Mouse (Mus musculus) hindbrain, embryonic 15.5 days (tissue): Measurements from ENCODE around the gene Dync1h1. TPM values are rescaled to one million over a fixed set of nuclear protein-coding genes. Genes with fewer than 3 reads are reported as not detected.
"Not testable (repeated sequence)": the region's sequence is repeated elsewhere in the genome, so short reads cannot be mapped to it uniquely, and the experiment has no call there.

Source experiments
- ATAC-seq: fragments of 200-750 bp; cut with Nextera tagmentation; 2 replicates; pipeline ENCODE4 v1.8.0; 2017; ENCODE audit warnings: low read depth, moderate number of reproducible peaks, moderate TSS enrichment; ENCODE audit not compliant: low FRiP score
- H3K27ac ChIP-seq: fragments of 300-500 bp; sonication (generic); replicated peaks from 2 replicates; pipeline ENCODE4 v1.5.1; 2015; ENCODE audit warnings: mild to moderate bottlenecking, inconsistent platforms
- H3K27me3 ChIP-seq: fragments of 300-500 bp; sonication (generic); 2 replicates; pipeline ENCODE4 v1.6.1; 2015; ENCODE audit warnings: control low read depth, inconsistent platforms
- H3K36me3 ChIP-seq: fragments of 300-500 bp; sonication (generic); 2 replicates; pipeline ENCODE4 v1.6.1; 2015; ENCODE audit warnings: control low read depth, inconsistent platforms
- H3K4me1 ChIP-seq: fragments of 300-500 bp; sonication (generic); replicated peaks from 2 replicates; pipeline ENCODE4 v1.6.1; 2015; ENCODE audit warnings: control low read depth, inconsistent platforms
- H3K4me2 ChIP-seq: fragments of 300-500 bp; sonication (generic); 2 replicates; pipeline ENCODE4 v1.6.1; 2015; ENCODE audit warnings: moderate library complexity, mild to moderate bottlenecking, inconsistent platforms
- H3K4me3 ChIP-seq: fragments of 300-500 bp; sonication (generic); 2 replicates; pipeline ENCODE4 v1.5.1; 2015; ENCODE audit warnings: mild to moderate bottlenecking, inconsistent platforms
- H3K9ac ChIP-seq: fragments of 300-500 bp; sonication (generic); 2 replicates; pipeline ENCODE4 v1.6.1; 2015; ENCODE audit warnings: inconsistent platforms
- H3K9me3 ChIP-seq: fragments of 300-500 bp; sonication (generic); 2 replicates; pipeline ENCODE4 v1.6.1; 2016; ENCODE audit warnings: control low read depth, inconsistent platforms
- WGBS: fragments of 180-500 bp; shearing (Covaris S2); methylation state at CpG from one replicate; pipeline ENCODE4 v1.1.7; 2015; 5-methylcytosine and 5-hydroxymethylcytosine counted together
- polyA plus RNA-seq: library from polyadenylated mRNA; unstranded; fragments of >200 nt; fragmentation: Nextera tagmentation; extraction: Ambion mirVana; gene quantifications from 2 replicates; pipeline ENCODE4 v1.2.1, GENCODE M21; 2015

The Dync1h1 gene
- polyA plus RNA-seq, 1 experiment from 2014 or later, result 92.9 TPM

DNA sequence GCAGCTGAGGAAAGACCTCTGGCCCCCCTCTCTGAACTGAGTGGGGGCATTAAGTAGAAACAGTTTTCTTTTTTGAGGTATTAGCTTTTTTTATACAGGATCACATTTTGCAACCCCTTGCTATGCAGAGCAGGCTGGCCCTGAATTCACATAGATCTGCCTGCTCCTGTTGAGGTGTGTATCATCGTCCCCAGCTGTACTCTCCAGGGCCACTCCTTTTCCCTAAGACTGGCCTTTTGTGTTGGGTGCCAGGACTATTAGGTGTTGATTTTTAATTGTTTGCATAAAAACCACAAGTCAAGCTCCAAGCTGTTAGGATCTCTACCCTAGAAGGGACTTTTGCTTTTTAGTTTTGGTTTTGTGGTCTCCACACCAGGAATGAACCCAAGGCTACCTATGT lies 96.8 kb downstream of the Dync1h1 start:
- H3K4me1 ChIP-seq, result peaks cover 14% of the 10 kb centered on the region
- peaks cover 14% of the 10 kb centered on the region for H3K36me3 ChIP-seq
- no peak for ATAC-seq
- no peak overlapping the region for H3K9ac ChIP-seq
- no peak overlapping the region for H3K4me3 ChIP-seq
- H3K9me3 ChIP-seq, result no peaks in the 10 kb centered on the region
- no peak overlapping the region for H3K4me2 ChIP-seq
- H3K27ac ChIP-seq, result no peak overlapping the region
- 87% methylated on average over 1 of the region's 1 CpGs for WGBS
- H3K27me3 ChIP-seq, result no peaks in the 10 kb centered on the region

- Histone ChIP-seq H3K4me3 (no peak overlapping the region), H3K9ac (no peak overlapping the region), H3K27ac (no peak overlapping the region), H3K27me3 (no peaks in the 10 kb centered on the region), H3K9me3 (no peaks in the 10 kb centered on the region), H3K4me1 (peaks cover 14% of the 10 kb centered on the region), H3K4me2 (no peak overlapping the region), H3K36me3 (peaks cover 10% of the 10 kb centered on the region)
- WGBS, result 53% methylated on average over 15 of the region's 15 CpGs
- ATAC-seq, result no peak
Measured at GRCm38 (mm10) chr12:110698523-110699170, 97.4 kb downstream of the Dync1h1 start.

GRCm38 (mm10) chr12:110699171-110699547 lies 97.9 kb downstream of the Dync1h1 start:
- 56% methylated on average over 2 of the region's 2 CpGs for WGBS

GRCm38 (mm10) chr12:110700730-110701129 lies 99.5 kb downstream of the Dync1h1 start:
- Histone ChIP-seq H3K9me3 (no peaks in the 10 kb centered on the region), H3K4me3 (no peak overlapping the region), H3K4me2 (no peak overlapping the region), H3K27me3 (no peaks in the 10 kb centered on the region), H3K36me3 (no peaks in the 10 kb centered on the region), H3K27ac (no peak overlapping the region), H3K9ac (no peak overlapping the region), H3K4me1 (peaks cover 7% of the 10 kb centered on the region)
- WGBS, result 68% methylated on average over 2 of the region's 2 CpGs
- ATAC-seq, result no peak

More at GRCm38 (mm10) chr12:110699171-110699547, 97.9 kb downstream of the Dync1h1 start:
- no peak for ATAC-seq
- Histone ChIP-seq H3K4me3 (no peak overlapping the region), H3K9me3 (no peaks in the 10 kb centered on the region), H3K4me1 (peaks cover 14% of the 10 kb centered on the region), H3K36me3 (peaks cover 7% of the 10 kb centered on the region), H3K27ac (no peak overlapping the region), H3K9ac (no peak overlapping the region), H3K4me2 (no peak overlapping the region), H3K27me3 (no peaks in the 10 kb centered on the region)

DNA sequence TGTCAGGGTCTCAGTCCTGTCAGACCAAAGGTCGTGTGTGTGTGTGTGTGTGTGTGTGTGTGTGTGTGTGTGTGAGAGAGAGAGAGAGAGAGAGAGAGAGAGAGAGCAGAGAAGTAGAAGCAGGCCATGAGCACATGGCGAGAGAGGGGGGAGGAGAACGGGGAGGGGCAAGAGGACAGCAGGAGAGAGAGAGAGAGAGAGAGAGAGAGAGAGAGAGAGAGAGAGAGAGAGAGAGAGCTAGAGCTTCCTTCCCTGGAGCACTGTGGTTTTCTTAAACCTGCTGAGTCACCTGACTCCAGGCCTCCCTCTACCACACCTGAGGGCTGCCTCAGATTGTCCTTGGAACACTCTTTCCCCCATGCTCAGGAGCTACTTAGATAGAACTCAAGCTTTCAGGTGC lies 100.1 kb downstream of the Dync1h1 start:
- H3K4me1 ChIP-seq, result peaks cover 13% of the 10 kb centered on the region
- ATAC-seq, H3K4me2 ChIP-seq, H3K27me3 ChIP-seq, H3K9me3 ChIP-seq, H3K27ac ChIP-seq, H3K36me3 ChIP-seq, H3K4me3 ChIP-seq, H3K9ac ChIP-seq: not testable (repeated sequence)
- 39% methylated on average over 3 of the region's 3 CpGs for WGBS

DNA sequence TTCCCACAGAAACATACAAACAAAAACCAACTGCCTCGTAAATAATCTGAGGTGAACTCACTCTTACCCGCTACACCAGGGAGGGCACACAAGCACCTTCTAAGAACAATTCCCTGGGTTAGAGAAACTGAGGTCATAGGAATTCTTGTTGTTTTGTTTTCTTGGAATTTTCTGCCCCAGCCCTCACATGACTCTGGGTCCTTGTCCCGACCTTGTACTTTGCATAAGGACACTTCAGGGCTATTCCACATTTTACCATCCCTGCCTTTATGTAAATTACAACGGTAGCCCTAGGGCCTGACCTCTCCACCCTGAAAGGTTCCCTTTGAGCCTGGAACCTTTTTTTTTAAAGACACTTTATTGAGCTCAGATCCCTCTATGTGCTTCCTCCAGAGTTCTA lies 101.3 kb downstream of the Dync1h1 start, which contains the start of gene Hsp90aa1:
TSS of gene Hsp90aa1 (minus strand) at position 173 of the 400 bp plus-strand sequence.
- no peaks in the 10 kb centered on the region for H3K27me3 ChIP-seq
- no peaks in the 10 kb centered on the region for H3K9me3 ChIP-seq
- H3K4me1 ChIP-seq, result peaks cover 15% of the 10 kb centered on the region
- H3K4me2 ChIP-seq, result no peak within 1 kb of the TSS
- no peak within 1 kb of the TSS for H3K9ac ChIP-seq
- WGBS, result 45% methylated on average over 4 of the region's 4 CpGs
- H3K4me3 ChIP-seq, result no peak within 1 kb of the TSS
- no peak within 1 kb of the TSS for H3K27ac ChIP-seq
- ATAC-seq, result no peak
- H3K36me3 ChIP-seq, result no peaks in the 10 kb centered on the region

DNA sequence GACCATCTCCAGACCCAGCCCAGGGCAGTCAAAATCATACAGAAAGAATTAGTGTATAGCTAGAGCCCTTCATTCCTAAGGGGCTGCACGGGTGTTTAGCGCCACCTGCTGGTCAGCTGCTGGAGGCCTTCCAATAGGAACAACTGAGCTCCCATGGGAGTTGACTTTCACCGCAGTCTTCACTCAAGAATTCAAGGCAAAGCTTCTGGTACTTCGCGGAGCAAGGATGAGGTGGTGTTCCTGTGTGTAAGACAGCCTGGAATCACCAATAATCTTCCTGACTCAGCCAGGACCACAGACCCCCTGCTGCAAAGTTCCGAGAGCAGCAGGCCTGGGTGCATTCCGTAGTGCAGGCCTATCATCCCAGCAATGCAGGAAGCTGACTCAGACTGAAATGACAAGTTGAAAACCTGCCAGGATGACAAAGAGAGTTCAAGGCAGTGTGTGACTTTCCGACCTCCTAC lies 101.8 kb downstream of the Dync1h1 start:
- H3K4me1 ChIP-seq, result peaks cover 15% of the 10 kb centered on the region
- H3K9ac ChIP-seq, result no peak overlapping the region
- H3K4me2 ChIP-seq, result no peak overlapping the region
- 32% methylated on average over 8 of the region's 8 CpGs for WGBS
- H3K9me3 ChIP-seq, result no peaks in the 10 kb centered on the region
- H3K4me3 ChIP-seq, result no peak overlapping the region
- H3K27me3 ChIP-seq, result no peaks in the 10 kb centered on the region
- no peaks in the 10 kb centered on the region for H3K36me3 ChIP-seq
- no peak for ATAC-seq
- H3K27ac ChIP-seq, result no peak overlapping the region

DNA sequence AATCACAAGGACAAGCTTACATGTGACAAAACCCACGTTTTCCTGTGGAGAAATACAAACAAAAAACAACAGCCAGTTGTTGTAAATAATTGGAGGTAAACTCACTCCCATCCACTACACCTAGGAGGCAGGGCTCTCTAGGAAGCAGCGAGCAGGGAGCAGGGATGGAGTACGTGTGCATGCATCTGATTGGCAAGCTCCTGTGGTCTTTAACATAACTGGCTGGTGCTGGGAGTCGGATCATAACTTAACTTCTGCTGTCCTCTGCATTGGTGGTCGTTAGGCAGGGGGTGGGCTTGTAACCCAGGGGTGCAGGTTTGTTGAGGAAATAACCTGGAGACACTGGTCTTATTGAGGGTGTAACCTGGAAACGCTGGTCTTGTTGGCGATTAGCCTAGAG lies 102.4 kb downstream of the Dync1h1 start:
- no peak overlapping the region for H3K4me2 ChIP-seq
- peaks cover 15% of the 10 kb centered on the region for H3K4me1 ChIP-seq
- H3K27me3 ChIP-seq, result no peaks in the 10 kb centered on the region
- WGBS, result 67% methylated on average over 7 of the region's 7 CpGs
- H3K27ac ChIP-seq, result no peak overlapping the region
- H3K36me3 ChIP-seq, result no peaks in the 10 kb centered on the region
- no peak overlapping the region for H3K9ac ChIP-seq
- H3K4me3 ChIP-seq, result no peak overlapping the region
- no peaks in the 10 kb centered on the region for H3K9me3 ChIP-seq
- no peak for ATAC-seq

GRCm38 (mm10) chr12:110705419-110705818 lies 104.2 kb downstream of the Dync1h1 start:
- not testable (repeated sequence) for H3K4me3 ChIP-seq, ATAC-seq, H3K27ac ChIP-seq, H3K27me3 ChIP-seq, H3K9me3 ChIP-seq, H3K4me2 ChIP-seq, H3K9ac ChIP-seq, H3K36me3 ChIP-seq
- peaks cover 15% of the 10 kb centered on the region for H3K4me1 ChIP-seq
- 90% methylated on average over 4 of the region's 4 CpGs for WGBS

GRCm38 (mm10) chr12:110706337-110707231 lies 105.3 kb downstream of the Dync1h1 start:
- Histone ChIP-seq H3K4me3 (peak overlapping the region; percentile 37), H3K27ac (peak overlapping the region; percentile 65), H3K27me3 (no peaks in the 10 kb centered on the region), H3K36me3 (no peaks in the 10 kb centered on the region), H3K9ac (0 out of 2 replicates have a peak overlapping the region, but pooled peaks have one; percentile 7), H3K4me1 (peaks cover 15% of the 10 kb centered on the region), H3K4me2 (peak overlapping the region; percentile 54), H3K9me3 (no peaks in the 10 kb centered on the region)
- peak; percentile 65 for ATAC-seq
- WGBS, result 2% methylated on average over 27 of the region's 27 CpGs

GRCm38 (mm10) chr12:110707451-110707850 lies 106.2 kb downstream of the Dync1h1 start:
- ATAC-seq, result no peak
- no peaks in the 10 kb centered on the region for H3K9me3 ChIP-seq
- no peaks in the 10 kb centered on the region for H3K36me3 ChIP-seq
- WGBS, result 87% methylated on average over 7 of the region's 7 CpGs
- no peak overlapping the region for H3K9ac ChIP-seq
- H3K27ac ChIP-seq, result peak overlapping the region; percentile 65; the same call in 1 of the 2 replicates
- no peak overlapping the region for H3K4me3 ChIP-seq
- H3K27me3 ChIP-seq, result no peaks in the 10 kb centered on the region
- peaks cover 15% of the 10 kb centered on the region for H3K4me1 ChIP-seq
- H3K4me2 ChIP-seq, result peak overlapping the region; percentile 54

DNA sequence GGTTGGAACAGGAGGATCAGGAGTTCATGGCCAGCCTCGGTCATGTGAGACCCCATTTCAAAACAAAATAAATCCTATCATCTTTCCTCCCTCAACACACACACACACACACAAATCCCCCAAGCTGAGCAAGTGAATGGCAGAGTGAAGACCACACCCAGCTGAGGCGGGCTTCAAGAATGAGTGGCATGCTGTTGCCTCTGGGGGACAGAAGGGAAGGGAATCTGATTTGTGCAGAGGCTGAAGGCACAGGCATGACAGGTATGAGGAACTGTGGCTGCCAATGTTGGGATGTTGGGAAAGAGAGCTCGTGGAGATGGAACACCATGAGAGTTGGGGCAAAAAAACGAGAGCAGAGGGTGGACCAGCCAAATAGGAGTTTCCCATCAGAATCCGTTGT lies 110.0 kb downstream of the Dync1h1 start:
- Histone ChIP-seq H3K27me3 (no peaks in the 10 kb centered on the region), H3K4me2 (no peak overlapping the region), H3K9me3 (no peaks in the 10 kb centered on the region), H3K36me3 (no peaks in the 10 kb centered on the region), H3K27ac (no peak overlapping the region), H3K4me3 (no peak overlapping the region), H3K4me1 (peaks cover 9% of the 10 kb centered on the region), H3K9ac (no peak overlapping the region)
- 79% methylated on average over 5 of the region's 5 CpGs for WGBS
- ATAC-seq, result no peak
